28 mouse cellular contexts compared by ENCODE assay signal in the genomic region with DNA sequence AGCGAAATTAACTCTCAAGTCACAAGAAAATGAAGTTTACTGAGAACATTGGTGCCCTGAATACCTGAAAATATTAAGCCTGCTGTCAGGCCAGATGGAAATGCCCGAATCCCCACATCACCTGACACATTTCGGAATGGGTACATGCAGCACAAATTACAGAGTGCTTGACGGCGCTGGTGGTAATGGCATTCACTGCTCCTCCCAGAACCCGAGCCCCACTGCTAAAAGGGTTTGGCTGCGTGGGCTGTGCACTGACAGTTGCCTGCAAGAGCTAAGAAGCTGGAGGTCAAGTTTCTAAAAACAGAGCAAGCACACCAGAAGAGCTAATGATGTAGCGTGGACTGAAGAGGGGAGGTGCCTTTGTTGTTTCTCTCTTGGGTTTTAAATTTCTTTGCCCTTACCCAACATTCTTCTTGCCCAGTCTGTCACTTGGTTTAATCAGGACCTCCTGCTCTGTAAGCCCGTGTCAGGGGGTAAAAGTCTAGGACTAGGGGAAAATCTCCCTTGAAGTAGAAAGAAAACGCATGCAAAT.
DNase-seq lines count a peak whose midpoint lies in the region; ATAC-seq lines count a peak whose summit lies in the region.
"Had no signal": no experiment of that assay in that cellular context is flagged by ENCODE, and none has a peak within 500 bp of the region (broad histone marks: within the 10 kb centered on the region; RNA-seq: fewer than 3 reads in every experiment).

No protein-coding gene starts in this region.

- H3K9ac ChIP-seq in kidney, embryonic 15.5 days: no peak overlapping the region
- no peak overlapping the region for H3K9ac ChIP-seq in limb, embryonic 11.5 days (ENCODE audit: low read length)
- no peak overlapping the region for H3K9ac ChIP-seq in hindbrain, embryonic 11.5 days (ENCODE audit: low read depth, low read length)
- H3K9ac ChIP-seq: hindbrain, embryonic 12.5 days; intestine, embryonic 15.5 days; liver, embryonic 14.5 days had no signal

- WGBS in kidney, embryonic 15.5 days: 32% methylated on average over 10 of the region's 10 CpGs
- 58% methylated on average over 10 of the region's 10 CpGs for WGBS in limb, embryonic 11.5 days
- 58% methylated on average over 10 of the region's 10 CpGs for WGBS in limb, embryonic 10.5 days
- WGBS in hindbrain, embryonic 11.5 days: 62% methylated on average over 10 of the region's 10 CpGs

- no peaks in the 10 kb centered on the region for H3K9me3 ChIP-seq in kidney, embryonic 15.5 days (replicated peaks)
- H3K9me3 ChIP-seq in limb, embryonic 11.5 days (ENCODE audit: control insufficient read depth, low read length): no peaks in the 10 kb centered on the region
- no peaks in the 10 kb centered on the region for H3K9me3 ChIP-seq in limb, embryonic 10.5 days (replicated peaks)
- no peaks in the 10 kb centered on the region for H3K9me3 ChIP-seq in hindbrain, embryonic 11.5 days (ENCODE audit: control insufficient read depth, low read length)
- H3K9me3 ChIP-seq: hindbrain, embryonic 12.5 days; intestine, embryonic 15.5 days had no signal

- ATAC-seq in kidney, embryonic 15.5 days (replicated peaks; ENCODE audit: low FRiP score): peak; percentile 58
- no peak for ATAC-seq in limb, embryonic 11.5 days (ENCODE audit: insufficient number of reproducible peaks, low FRiP score, low TSS enrichment, low read depth)
- ATAC-seq in hindbrain, embryonic 11.5 days (ENCODE audit: low FRiP score): no peak
- ATAC-seq: hindbrain, postnatal 0 days; intestine, embryonic 15.5 days had no signal

- no peak overlapping the region for H3K27ac ChIP-seq in kidney, embryonic 15.5 days
- H3K27ac ChIP-seq in limb, embryonic 11.5 days (replicated peaks; ENCODE audit: low read depth, low read length): no peak overlapping the region
- no peak overlapping the region for H3K27ac ChIP-seq in limb, embryonic 10.5 days
- H3K27ac ChIP-seq in hindbrain, embryonic 11.5 days (ENCODE audit: low read depth, low read length): no peak overlapping the region
- H3K27ac ChIP-seq: hindbrain, embryonic 12.5 days; hindbrain, postnatal 0 days; intestine, embryonic 15.5 days; layer of hippocampus, adult 2 months; liver, embryonic 14.5 days; stomach, postnatal 0 days had no signal

- DNase-seq in embryo, embryonic 11 days: peak; percentile 35
- no peak for DNase-seq in embryo, embryonic 10 days (ENCODE audit: low spot score)
- DNase-seq in kidney, postnatal 36 days: no peak
- peak; percentile 21 for DNase-seq in limb, embryonic 11.5 days (ENCODE audit: low spot score)
- no peak for DNase-seq in limb, embryonic 10.5 days (ENCODE audit: low spot score)
- DNase-seq in hindbrain, embryonic 11.5 days (ENCODE audit: low spot score): no peak
- DNase-seq: adrenal gland, adult 8-10 months; cerebellum, adult 11 months; cerebellum, adult 9-10 months; cerebellum, postnatal 36 days; gastrocnemius, postnatal 10 days; kidney, postnatal 10 days; left cerebral cortex, postnatal 4 days; liver; lung, adult 2 months; lung, postnatal 10 days; midbrain, embryonic 14.5 days; right cerebral cortex, postnatal 25 days; thymus, adult 18-20 months; thymus, postnatal 25 days had no signal

- H3K27me3 ChIP-seq in kidney, embryonic 15.5 days: no peaks in the 10 kb centered on the region
- H3K27me3 ChIP-seq in limb, embryonic 11.5 days (ENCODE audit: control insufficient read depth, insufficient read depth, low read length): no peaks in the 10 kb centered on the region
- H3K27me3 ChIP-seq in limb, embryonic 10.5 days (ENCODE audit: low read depth, poor library complexity, severe bottlenecking): no peaks in the 10 kb centered on the region
- no peaks in the 10 kb centered on the region for H3K27me3 ChIP-seq in hindbrain, embryonic 11.5 days (ENCODE audit: control insufficient read depth, insufficient read depth, low read length)
- H3K27me3 ChIP-seq: hindbrain, embryonic 12.5 days; intestine, embryonic 15.5 days had no signal

- no peak overlapping the region for H3K4me2 ChIP-seq in kidney, embryonic 15.5 days
- no peak overlapping the region for H3K4me2 ChIP-seq in limb, embryonic 11.5 days (ENCODE audit: low read depth, severe bottlenecking)
- H3K4me2 ChIP-seq in hindbrain, embryonic 11.5 days (replicated peaks; ENCODE audit: low read depth, low read length): no peak overlapping the region
- H3K4me2 ChIP-seq: hindbrain, embryonic 12.5 days; intestine, embryonic 15.5 days had no signal

- no peak overlapping the region for H3K4me3 ChIP-seq in kidney, embryonic 15.5 days (replicated peaks)
- no peak overlapping the region for H3K4me3 ChIP-seq in limb, embryonic 11.5 days (ENCODE audit: low read depth, low read length)
- no peak overlapping the region for H3K4me3 ChIP-seq in limb, embryonic 10.5 days
- H3K4me3 ChIP-seq in hindbrain, embryonic 11.5 days (ENCODE audit: low read depth, low read length): no peak overlapping the region
- H3K4me3 ChIP-seq: hindbrain, embryonic 12.5 days; intestine, embryonic 15.5 days; layer of hippocampus, adult 2 months had no signal

- no peaks in the 10 kb centered on the region for H3K36me3 ChIP-seq in kidney, embryonic 15.5 days
- no peaks in the 10 kb centered on the region for H3K36me3 ChIP-seq in limb, embryonic 11.5 days (ENCODE audit: control insufficient read depth, insufficient read depth, low read length)
- H3K36me3 ChIP-seq in limb, embryonic 10.5 days: no peaks in the 10 kb centered on the region
- no peaks in the 10 kb centered on the region for H3K36me3 ChIP-seq in hindbrain, embryonic 11.5 days (ENCODE audit: control insufficient read depth, insufficient read depth, low read length)
- H3K36me3 ChIP-seq: G1E; hindbrain, embryonic 12.5 days; intestine, embryonic 15.5 days had no signal

- peaks cover 23% of the 10 kb centered on the region for H3K4me1 ChIP-seq in kidney, embryonic 15.5 days
- no peaks in the 10 kb centered on the region; the same call in 1 of the 2 replicates for H3K4me1 ChIP-seq in limb, embryonic 11.5 days (ENCODE audit: control insufficient read depth, insufficient read depth, low read length)
- H3K4me1 ChIP-seq in limb, embryonic 10.5 days: peaks cover 22% of the 10 kb centered on the region
- H3K4me1 ChIP-seq in hindbrain, embryonic 11.5 days (replicated peaks; ENCODE audit: control insufficient read depth, insufficient read depth, low read length): peaks cover 3% of the 10 kb centered on the region; the same call in 1 of the 2 replicates
- H3K4me1 ChIP-seq: intestine, embryonic 15.5 days had no signal

Comparison
In these comparisons a context has a peak if more than half of its experiments do, and no peak if none do; other contexts are left out.
1. DNase-seq: peak in embryo, embryonic 11 days (single experiment) and limb, embryonic 11.5 days (single experiment); none in embryo, embryonic 10 days (single experiment), kidney, postnatal 36 days (0 of 2), limb, embryonic 10.5 days (single experiment) and hindbrain, embryonic 11.5 days (single experiment).